In the genomic region with DNA sequence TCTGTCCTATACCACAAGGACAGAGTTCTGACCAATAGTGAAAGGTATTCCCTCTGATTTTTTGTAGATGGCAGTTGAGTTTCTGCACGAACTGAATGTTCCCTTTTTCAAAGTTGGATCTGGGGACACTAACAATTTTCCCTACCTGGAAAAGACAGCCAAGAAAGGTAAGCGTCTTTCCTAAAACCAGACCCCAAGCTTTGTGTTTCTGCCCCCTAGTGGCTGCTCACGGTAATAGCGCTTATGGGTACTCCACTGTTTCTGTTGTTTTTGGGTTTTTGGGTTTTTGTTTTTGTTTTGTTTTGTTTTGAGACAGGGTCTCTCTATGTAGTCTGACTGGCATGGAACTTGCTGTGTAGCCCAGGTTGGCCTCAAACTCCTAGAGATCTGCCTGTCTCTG, we compare ENCODE assay signal across 8 mouse cellular contexts. TPM values are rescaled to one million over a fixed set of nuclear protein-coding genes. Genes with fewer than 3 reads are reported as not detected.
DNase-seq lines count a peak whose midpoint lies in the region; ATAC-seq and TF ChIP-seq lines count a peak whose summit lies in the region.

No protein-coding gene starts in this region.

- intact Hi-C loops in heart, postnatal 25 days (cut with DNase I), result loop anchor here (2.0 to 5.0 kb wide), 2 partner anchors 48 to 158 kb away; a partner anchor contains a TSS

- no peaks in the 10 kb centered on the region for H3K27me3 ChIP-seq in heart, postnatal 0 days (ENCODE audit: control insufficient read depth, insufficient read depth, low read length)

- TF ChIP-seq CTCF in heart, postnatal 0 days (IDR thresholded peaks at IDR 0.05; ENCODE audit: low read depth), result peak; percentile 68

- no peak overlapping the region for H3K4me2 ChIP-seq in heart, postnatal 0 days (ENCODE audit: low read depth, low read length)

- H3K36me3 ChIP-seq in heart, postnatal 0 days (replicated peaks; ENCODE audit: control insufficient read depth, insufficient read depth, low read length), result peaks cover 43% of the 10 kb centered on the region

- no peak for ATAC-seq in heart, postnatal 0 days (ENCODE audit: insufficient read depth, low read depth)

- peak; percentile 5 for DNase-seq in heart, postnatal 0 days (ENCODE audit: low spot score)
- DNase-seq in heart, postnatal 25 days (ENCODE audit: low spot score), result no peak
- peak; percentile 59 for DNase-seq in right cerebral cortex, postnatal 4 days
- DNase-seq in right cerebral cortex, postnatal 36 days (ENCODE audit: low spot score in 2 of 2), result no peak
- peak; percentile 54 for DNase-seq in c-Kit-negative CD71-positive TER-119-positive erythroid progenitor cells, embryonic 14.5 days (ENCODE audit: low read depth, low spot score)
- DNase-seq in kidney, postnatal 36 days, result peak; percentile 24 to 73
- DNase-seq in spleen, postnatal 4 days (ENCODE audit: low spot score in 2 of 2), result peak; percentile 46 to 82
- DNase-seq in gastrocnemius, postnatal 25 days, result no peak

- H3K27ac ChIP-seq in heart, postnatal 0 days (ENCODE audit: low read depth), result no peak overlapping the region

- H3K9ac ChIP-seq in heart, postnatal 0 days (replicated peaks; ENCODE audit: low read depth, low read length), result no peak overlapping the region

- no peaks in the 10 kb centered on the region for H3K9me3 ChIP-seq in heart, postnatal 0 days (replicated peaks; ENCODE audit: control insufficient read depth, low read length)

- TF ChIP-seq EP300 in heart, postnatal 0 days (IDR thresholded peaks at IDR 0.05; ENCODE audit: low read depth), result no peak

- H3K4me1 ChIP-seq in heart, postnatal 0 days (ENCODE audit: control insufficient read depth, insufficient read depth), result no peaks in the 10 kb centered on the region

- H3K4me3 ChIP-seq in heart, postnatal 0 days (ENCODE audit: low read depth, low read length), result no peak overlapping the region

- WGBS in heart, postnatal 0 days, result 14% methylated on average over 4 of the region's 4 CpGs

RNA-seq across cellular contexts. Expression of a gene that starts 9.9 kb away (rescaled TPM):
- total RNA-seq in heart, postnatal 0 days (2014; rRNA removed; ENCODE audit: low replicate concordance), result 54.2 and 54.6 TPM in 2 replicates
- 36.2 and 38.2 TPM in 2 replicates for polyA plus RNA-seq in heart, postnatal 0 days (2015; fragmentation: Nextera tagmentation; extraction: Ambion mirVana)
- total RNA-seq in heart, postnatal 25 days (2021), result 10 to 100 TPM; 15.5 to 16.5 TPM
- 10 to 100 TPM; 16.9 to 21.1 TPM for total RNA-seq in gastrocnemius, postnatal 25 days (2021)

RNA-seq across cellular contexts. Expression of a gene that starts 37.0 kb away (rescaled TPM):
- 3.4 and 10.9 TPM in 2 replicates for total RNA-seq in heart, postnatal 0 days (2014; rRNA removed; ENCODE audit: low replicate concordance)
- polyA plus RNA-seq in heart, postnatal 0 days (2015; fragmentation: Nextera tagmentation; extraction: Ambion mirVana), result 0.46 and 0.85 TPM in 2 replicates
- 1 to 10 TPM; 1.7 to 1.9 TPM for total RNA-seq in heart, postnatal 25 days (2021)
- total RNA-seq in gastrocnemius, postnatal 25 days (2021), result 1 to 10 TPM in 1 of 2 experiments, under 1 TPM in 1; 0.46 to 1.4 TPM

RNA-seq across cellular contexts. Expression of a gene that starts 48.3 kb away (rescaled TPM):
- total RNA-seq in heart, postnatal 0 days (2014; rRNA removed; ENCODE audit: low replicate concordance), result 3.6 and 9.2 TPM in 2 replicates
- polyA plus RNA-seq in heart, postnatal 0 days (2015; fragmentation: Nextera tagmentation; extraction: Ambion mirVana), result 75.8 and 76.0 TPM in 2 replicates
- 10 to 100 TPM; 51.7 to 57.3 TPM for total RNA-seq in heart, postnatal 25 days (2021)
- total RNA-seq in gastrocnemius, postnatal 25 days (2021), result 10 to 100 TPM; 54.1 to 59.9 TPM

Comparison
In these comparisons a context has a peak if more than half of its experiments do, and no peak if none do; other contexts are left out.
1. DNase-seq: peak in heart, postnatal 0 days (single experiment), right cerebral cortex, postnatal 4 days (single experiment), c-Kit-negative CD71-positive TER-119-positive erythroid progenitor cells, embryonic 14.5 days (single experiment), kidney, postnatal 36 days (2 of 2) and spleen, postnatal 4 days (2 of 2); none in heart, postnatal 25 days (single experiment), right cerebral cortex, postnatal 36 days (0 of 2) and gastrocnemius, postnatal 25 days (single experiment).